Mouse (Mus musculus) spleen, postnatal 36 days (tissue): ENCODE measurements around the gene Ddx6.
A peak's percentile ranks its signal among the peaks of the same experiment; 100 is the strongest.
"Not testable (repeated sequence)": the region's sequence is repeated elsewhere in the genome, so short reads cannot be mapped to it uniquely, and the experiment has no call there.

ENCODE experiments used
- DNase-seq, 2 experiments: peaks; one replicate each; pipeline ENCODE4 v3.0.0; 2022; ENCODE audit warnings: low spot score in 2 of 2, mixed read lengths in 1 of 2

The Ddx6 gene

DNA sequence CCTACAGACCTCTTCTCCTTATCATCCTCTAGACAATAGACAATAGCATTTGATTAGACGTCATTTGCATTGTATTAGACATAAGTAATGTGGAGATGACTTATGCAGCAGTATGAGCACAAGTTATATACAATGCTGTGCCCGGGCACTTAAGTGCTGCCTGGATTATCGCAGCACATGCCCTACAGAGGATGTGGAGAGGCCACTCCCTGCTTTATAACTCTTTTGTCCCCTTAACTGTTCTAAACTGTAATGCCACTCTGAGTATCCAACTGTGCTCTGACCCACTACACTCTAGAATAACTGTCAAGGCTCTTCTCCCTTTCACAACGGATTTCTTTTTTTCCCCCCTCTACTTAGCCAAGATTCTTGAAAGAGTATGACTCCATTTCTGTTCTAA lies 10.8 kb upstream of the Ddx6 start:
- DNase-seq = no peak

DNA sequence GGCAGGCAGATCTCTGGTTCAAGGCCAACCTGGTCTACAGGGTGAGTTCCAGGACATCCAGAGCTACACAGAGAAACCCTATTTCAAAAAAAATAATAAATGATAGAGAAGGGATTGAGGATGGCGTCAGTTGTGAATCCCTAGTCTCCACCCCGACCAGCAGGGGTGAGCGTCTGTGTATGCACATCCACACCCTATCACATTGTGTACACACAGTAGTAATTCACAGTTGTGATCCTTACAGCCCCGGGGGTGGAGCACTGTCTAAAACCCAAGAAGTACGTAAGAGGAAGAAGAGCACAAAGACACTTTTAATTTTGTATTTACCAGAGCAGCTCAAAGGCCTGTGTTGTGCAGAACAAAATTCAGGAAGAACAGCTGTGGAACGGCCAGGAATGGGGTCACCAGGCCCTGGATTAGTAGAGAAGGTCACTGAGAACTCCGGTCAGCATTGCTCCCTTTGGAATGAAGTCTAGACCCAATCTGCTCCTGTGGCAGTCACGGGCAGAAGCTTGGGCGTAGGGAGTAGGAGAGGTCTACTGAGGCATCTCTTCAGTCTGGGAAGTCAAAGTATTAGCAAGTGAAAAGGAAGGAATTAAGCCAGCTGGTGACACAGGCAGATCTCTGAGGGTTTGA lies 9.7 kb upstream of the Ddx6 start:
- DNase-seq = no peak

DNA sequence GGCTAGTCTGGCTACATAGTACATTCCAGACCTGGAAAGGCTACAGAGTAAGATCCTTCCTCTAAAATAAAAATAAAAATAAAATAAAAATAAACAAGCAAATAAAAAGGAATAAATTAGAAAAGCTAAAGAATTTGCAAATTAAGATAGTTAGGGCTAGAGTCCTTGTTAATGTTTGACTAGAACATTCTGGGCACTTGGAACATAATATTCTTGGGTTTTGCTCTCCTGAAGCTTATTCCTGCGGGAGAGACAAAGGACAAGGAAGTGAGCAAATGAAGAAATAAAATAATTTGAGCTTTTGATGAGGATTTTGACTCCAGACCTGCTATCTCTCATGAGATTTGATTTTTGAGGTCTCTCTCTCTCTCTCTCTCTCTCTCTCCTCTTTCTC lies 9.2 kb upstream of the Ddx6 start:
- no peak for DNase-seq

DNA sequence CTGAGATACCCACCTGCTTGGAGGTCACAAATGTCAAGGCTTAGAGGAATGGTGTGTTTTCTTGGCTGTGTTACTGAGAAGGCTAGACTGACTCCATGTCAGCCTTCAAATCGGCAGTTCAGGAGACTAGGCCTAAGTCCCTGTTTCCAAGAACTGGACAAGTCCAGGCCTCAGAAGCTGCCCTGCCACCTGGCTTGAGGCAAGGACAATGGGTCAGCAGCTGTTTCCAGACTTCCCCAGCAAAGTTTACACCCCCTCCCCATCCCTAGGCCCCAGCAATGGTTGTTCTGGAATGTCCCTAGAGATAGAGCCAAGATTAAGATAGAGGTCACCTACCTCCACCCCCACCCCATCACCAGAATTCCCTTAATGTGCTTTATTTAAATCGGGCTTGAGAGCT lies 7.0 kb upstream of the Ddx6 start:
- no peak for DNase-seq

DNA sequence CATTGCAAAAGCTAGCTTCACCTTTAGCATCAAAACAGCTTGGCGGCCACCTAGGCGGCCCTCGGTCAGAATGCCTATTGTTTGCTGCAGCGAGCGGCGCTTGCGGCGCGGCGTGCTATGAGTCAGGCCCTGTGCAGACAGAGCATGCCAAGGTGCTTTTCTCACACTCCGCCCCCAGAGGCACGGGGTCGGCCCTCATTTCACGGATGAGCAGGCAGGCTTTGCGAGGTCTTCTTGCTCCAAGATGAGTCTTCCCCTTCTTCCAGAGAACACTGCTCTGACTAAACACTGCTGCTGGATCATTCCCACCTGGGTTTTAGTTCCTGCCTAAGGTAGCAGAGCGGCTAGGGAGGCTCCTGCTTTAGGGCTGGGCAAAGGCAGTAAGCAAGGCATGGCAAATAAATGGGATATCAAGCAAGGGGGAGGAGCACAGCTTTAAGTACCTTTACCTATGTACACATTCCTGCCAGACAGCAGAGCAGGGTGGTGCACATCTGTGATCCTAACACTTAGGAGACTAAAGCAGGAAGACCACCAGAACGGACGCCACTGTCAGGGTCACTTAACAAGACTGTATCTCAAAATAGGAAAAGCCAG lies 5.7 kb upstream of the Ddx6 start:
- no peak for DNase-seq

DNA sequence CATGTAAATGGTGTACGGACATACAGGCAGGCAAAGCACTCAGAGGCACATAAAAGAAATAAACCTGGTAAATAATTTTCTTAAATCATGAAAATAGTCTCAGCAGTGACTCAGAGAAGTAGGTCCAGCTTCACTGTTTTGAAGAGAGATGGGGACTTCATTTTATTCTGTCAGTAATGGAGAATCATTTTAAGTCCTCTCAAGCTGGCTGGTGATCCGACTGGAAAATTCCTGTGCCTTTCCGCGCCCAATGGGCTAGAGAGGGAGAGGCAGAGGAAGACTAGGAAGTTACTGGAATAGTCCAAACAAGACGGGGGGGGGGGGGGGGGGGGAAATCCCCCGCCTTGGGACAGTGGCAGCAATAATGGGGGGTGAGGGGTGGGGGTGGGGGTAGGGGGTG lies 5.1 kb upstream of the Ddx6 start:
- no peak for DNase-seq

DNA sequence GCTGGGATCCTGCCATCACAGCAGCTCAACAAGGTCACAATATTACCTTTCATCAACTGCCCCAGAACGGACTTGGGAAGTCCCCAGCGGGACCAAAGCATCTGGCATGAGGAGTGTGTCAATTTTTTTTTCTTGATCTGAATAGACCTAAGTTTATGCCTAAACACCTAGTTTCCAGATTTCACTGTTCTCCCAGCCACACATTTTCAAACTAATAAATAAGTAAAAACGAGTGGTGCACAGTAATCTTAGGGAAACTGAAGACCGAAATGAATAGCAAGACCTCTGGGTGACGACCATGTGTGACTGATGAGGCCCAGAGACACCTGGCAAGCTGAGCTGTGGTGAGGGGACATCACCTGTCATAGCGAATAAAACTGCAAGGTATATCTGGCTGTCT lies 3.9 kb upstream of the Ddx6 start:
- DNase-seq = no peak

DNA sequence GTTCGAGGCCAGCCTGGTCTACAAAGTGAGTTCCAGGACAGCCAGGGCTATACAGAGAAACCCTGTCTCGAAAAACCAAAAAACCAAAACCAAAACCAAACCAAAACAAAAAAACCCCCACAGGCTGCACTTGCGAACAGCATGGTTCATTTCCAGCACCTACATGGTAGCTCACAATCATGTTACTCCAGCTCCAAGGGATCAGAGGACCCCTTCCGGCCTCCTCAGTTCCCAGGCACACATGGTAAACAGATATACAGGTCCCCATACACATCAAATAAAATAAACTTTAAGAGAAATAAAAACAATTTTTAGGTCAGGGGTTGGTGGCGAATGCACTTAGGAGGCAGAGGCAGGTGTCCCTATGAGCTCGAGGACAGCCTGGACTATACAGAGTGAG lies 1.9 kb upstream of the Ddx6 start:
- no peak for DNase-seq

DNA sequence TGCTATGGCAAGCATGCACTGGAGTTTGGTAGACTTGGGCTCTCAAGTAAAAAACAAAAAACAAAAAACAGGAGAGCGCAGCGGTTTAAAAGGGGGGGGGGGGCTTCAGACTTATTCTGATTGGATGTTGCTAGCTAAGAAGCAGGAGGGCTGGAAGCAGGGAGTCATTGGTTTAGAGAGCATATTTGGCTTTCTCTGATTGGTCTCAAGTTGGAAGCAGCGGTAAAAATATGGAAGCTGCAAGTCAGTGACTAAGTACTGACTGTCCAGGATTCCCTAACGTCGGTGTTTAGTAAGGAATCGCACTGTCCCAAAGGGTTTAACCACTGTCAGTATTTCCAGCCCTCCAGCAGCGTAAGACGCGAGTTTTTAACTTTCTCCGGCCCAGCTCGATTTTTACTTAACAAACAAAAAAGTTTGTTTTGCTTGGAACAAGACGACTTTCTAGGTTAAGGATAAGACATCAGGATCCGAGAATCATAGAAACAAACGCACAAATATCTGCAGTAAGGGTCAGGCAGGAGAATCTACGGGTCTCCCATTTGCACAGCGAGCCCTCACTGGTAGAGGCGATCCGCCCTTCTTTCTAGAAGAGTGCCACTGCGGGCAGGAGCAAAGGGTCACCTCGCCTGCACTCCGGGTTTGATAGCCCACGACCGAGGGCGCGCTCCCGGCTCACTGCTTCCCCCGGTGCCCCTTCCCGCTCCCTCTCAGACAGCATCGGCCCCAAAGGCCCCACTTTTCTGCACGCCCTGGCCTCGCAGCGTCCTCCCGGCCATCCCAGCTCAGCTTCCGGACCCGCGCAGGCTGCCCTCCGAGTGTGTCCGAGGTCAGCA lies 1.0 kb upstream of the Ddx6 start:
- peak; percentile 62 to 75 for DNase-seq

DNA sequence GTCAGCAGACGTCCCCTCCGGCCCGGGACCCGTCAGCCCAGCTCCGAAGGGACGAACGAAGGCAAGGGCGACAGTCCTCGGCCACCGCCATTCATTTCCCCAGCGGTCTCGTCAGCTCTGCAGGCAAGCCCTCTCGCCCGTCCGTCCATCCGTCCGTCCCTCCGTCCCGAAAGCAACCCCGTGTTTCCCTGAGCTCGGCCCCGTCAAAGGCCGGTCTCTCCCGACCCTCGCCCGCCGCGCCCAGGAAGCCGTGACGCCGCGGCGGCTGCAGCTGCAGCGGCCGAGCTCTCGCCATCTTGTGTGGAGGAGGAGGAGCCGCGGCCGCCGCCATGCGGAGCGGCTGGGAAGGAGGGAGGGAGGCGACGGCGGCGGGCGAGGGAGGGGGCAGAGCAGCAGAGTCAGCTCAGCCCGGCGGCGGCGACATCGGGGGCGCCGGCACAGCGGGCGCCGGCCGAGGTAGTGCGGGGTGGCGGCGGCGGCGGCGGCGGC lies 358 bp upstream of the Ddx6 start:
- peak; percentile 84 to 85 for DNase-seq

DNA sequence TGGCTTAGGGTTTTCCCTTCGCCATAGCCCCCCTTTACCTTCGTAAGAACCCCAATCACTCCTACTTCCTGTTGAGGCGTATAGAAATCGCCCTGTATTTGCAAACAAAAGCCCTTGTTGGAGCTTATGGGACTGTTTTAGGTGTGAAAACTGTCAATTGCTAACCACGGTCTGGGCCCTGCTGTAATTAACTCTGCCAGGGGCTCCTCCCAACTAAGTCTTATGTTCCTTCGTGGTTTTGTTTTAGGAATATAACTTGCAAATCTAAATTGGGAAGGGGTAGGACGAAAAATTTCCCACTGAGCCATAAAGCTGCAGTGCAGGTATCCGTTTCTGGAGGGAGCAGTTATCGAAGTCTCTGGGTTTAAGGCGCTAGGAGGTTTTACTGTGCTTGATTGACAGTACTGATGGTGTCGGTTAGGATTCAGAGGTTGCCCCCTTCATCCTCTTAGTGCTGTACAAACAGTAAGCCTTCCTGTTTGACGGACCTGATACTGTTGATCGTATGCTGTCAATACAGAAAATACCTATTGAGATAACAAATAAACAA lies 999 bp downstream of the Ddx6 start:
- DNase-seq = peak; percentile 32 to 50

DNA sequence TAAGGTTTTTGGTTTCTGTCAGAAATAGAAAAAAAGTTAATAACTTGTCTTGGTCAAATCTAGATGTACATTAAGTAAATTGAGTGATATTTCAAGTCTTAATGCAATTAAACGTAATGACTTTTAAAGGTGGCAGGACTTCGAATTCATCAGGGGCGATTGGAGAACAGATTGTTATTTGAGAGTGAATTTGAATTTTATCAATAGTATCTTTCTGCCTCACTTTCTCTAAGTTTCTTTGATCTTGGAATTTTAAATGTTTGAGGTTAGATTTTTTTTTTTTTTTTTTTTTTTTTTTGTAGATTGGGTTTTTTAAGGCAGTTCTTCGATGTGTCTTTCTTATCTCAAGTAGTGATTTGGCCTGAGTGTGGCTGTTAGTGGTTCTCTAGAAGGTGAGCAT lies 2.0 kb downstream of the Ddx6 start:
- no peak for DNase-seq

DNA sequence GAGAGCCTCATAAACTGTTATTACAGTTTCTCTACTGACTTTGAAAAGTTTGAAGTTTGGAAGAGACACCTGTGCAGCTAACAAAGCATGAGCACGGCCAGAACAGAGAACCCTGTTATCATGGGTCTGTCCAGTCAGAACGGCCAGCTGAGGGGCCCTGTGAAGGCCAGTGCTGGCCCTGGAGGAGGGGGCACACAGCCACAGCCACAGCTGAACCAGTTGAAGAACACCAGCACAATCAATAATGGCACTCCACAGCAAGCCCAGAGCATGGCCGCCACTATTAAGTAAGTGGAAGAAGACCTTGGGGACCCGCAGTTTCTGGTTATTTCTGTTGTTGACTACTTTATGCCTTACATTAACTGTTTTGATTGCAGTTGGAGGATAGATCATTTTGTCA lies 2.6 kb downstream of the Ddx6 start:
- DNase-seq = no peak

DNA sequence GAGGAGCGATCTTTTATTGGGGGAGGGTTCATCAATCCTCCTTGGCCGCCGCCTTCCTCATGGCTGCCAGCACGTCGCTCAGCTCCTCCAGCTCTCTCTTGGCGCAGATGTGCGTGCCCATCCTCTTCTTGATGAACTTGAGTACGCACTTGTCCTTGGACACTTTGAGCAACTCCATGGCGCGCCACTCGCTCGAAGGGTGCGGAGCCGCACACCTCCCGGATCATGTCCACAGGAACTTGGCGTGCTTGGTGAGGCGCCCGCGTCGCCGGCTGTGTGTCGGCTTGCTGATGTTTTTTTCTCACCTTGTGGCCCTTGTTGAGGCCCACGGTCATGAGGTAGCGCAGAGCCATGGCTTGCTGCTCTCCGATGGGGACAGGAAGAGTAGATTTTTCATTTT lies 5.7 kb downstream of the Ddx6 start:
- no peak for DNase-seq

DNA sequence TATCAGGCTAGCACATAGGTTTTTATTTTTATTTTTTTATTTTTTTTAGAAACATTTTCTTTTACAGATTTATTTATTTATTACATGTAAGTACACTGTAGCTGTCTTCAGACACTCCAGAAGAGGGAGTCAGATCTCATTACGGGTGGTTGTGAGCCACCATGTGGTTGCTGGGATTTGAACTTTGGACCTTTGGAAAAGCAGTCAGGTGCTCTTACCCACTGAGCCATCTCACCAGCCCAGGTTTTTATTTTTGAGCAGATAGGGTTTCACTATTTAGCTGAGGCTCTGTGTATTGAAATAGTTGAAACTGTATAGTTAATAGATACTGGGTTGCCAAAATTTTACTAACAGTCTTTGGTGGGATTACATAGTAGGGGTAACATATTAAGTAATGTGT lies 8.4 kb downstream of the Ddx6 start:
- not testable (repeated sequence) for DNase-seq

DNA sequence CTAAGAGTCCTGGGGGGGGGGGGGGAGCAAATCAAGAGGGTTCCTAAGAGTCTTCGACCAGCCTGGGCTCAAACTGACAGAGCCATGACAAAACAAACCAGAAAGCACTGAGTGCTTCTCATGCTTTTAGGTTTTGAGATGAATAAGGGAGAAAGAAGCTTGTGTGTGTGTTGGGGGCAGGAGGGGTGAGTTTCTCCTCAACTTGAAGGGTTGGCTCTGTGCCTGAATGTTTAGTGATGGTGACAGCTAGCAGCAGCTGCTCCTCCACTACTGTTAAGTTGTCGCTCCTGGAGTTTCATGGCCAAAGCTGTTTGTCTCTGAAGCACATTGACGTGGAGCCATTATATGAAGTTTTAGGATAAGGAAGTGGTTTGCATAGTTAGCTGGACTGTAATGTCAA lies 16.4 kb downstream of the Ddx6 start:
- no peak for DNase-seq

DNA sequence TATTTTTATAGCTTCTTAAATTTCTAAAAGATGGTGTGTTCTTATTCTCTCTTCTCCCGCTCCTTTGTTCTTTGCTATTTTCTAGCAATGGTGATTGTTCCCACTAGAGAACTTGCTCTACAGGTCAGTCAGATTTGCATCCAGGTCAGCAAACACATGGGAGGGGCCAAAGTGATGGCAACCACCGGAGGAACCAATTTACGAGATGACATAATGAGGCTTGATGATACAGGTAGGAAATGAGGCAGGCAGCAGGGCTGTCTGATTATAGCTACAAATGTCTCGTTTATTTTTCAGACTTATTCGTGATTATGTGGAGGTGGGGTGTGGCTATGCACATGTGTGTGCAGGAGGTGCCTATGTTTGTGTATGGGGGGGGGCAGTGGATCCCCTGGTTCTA lies 19.7 kb downstream of the Ddx6 start:
- DNase-seq = no peak

DNA sequence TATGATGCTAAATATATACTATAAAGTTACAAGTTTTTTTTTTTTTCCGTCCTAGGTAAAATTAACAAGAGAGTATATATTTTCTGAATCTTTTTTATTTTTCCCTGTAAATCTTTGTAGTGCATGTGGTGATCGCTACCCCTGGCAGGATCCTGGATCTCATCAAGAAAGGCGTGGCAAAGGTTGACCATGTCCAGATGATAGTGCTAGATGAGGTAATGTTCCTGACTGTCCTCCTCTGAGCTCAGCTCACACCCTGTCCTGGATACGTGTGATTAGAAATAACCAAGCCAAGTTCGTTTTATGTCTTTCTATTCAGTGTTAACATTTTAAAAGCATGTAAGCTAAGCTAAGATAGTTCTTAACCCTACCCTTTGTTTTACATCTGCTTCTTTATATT lies 21.6 kb downstream of the Ddx6 start:
- DNase-seq = no peak

DNA sequence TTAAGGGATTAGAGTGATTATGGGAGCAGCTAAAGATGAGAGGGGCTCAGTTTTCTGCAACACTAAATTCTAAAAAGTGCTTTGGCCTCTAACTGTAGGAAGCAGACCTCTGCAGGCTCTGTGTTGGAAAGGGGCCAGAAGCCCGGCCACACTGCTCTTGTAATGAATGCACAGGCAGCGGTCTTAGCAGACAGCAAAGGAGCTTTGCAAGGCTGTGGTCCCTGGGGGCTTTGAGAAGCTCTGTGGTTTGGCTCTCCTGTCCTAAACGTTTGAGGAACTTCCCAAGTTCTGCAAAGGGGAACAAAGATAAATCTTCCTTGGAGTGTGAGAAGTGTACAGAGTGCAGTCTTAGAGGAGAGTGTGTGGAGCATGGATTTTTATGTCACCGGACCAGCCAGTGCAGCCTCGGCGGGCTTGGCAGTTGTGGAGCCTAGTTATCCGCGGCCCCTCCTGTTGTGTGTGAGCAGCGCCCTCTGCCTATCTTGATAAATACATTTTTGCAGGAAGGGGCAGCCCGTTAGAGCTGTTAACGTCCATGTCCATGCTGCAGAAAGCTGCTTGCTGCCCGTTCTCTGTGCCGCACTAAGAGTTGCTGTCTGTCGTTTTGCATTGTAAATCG lies 33.0 kb downstream of the Ddx6 start:
- peak in 1 of 2 experiments; percentile 38 for DNase-seq

DNA sequence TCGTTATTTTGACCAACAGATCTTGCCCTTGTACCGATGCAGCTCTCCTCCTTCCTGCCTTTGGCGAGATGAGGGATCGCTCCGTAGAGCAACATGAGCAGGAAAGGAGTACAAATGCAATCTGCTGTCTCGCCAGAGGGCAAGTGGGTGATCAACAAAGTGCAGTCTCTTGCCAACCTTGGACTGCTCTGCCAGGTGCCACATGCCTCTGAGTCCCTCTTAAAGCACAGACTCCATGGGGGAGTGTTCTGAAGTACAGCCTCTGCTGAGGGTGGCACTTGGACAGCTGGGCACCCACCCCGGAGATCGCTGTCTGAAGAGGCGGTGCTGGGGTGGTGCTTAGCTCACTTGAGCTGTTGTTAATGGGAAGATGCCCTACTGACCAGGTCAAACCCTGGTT lies 34.0 kb downstream of the Ddx6 start:
- DNase-seq = not testable (repeated sequence)

DNA sequence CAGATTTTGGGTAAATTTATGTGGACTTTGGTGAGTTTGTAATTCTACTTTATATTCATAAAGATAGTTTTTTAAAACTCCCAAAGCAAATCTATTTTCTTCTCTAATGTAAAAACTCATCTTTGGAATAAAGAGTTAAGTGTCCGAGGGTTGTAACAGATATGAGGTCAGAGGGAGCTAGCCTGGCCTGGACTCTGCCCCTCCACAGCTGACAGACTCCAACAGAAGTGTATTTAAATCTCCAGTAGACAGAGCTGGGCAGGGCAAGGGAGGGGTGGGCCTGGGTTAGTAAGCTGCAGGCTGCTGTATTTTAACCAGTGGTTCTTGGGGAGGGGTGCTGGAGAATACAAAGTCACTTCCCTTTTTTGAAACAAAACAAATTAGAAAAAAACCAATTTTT lies 35.3 kb downstream of the Ddx6 start:
- DNase-seq = not testable (repeated sequence)

DNA sequence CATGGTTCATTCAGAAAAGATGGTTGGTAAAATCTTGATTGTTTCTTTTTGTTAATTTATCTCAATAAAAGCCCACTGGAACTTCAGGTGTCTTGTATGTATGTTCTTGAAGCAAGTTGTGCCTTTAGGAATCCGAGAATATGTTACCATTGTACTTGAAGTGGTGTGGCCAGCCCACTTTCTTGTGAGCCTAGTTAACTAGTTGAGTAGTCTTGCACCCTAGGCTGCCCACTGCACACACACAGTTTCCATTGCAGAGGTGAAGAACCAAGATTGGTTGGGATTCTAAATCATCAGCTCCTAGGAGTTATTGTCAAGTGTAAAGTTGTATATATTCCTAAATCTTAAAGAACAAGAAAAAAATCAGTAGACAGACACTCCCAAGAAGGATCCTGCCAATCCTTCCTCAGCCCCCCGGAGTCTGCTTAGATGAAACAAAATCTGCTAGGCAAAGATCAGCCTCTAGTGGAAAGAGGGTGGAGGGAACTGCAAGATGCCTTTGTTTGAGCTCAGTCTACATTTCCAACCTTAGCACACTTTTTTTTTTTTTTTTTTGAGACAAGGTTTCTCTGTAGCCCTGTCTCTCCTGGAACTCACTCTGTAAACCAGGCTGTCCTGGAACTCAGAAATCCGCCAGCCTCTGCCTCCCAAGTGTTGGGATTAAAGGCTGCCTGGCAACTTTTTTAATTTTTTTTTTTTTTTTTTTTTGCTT lies 36.1 kb downstream of the Ddx6 start:
- no peak for DNase-seq
